Mouse (Mus musculus): ENCODE results near the gene Inhba. TPM values are rescaled to one million over a fixed set of nuclear protein-coding genes. Genes with fewer than 3 reads are reported as not detected.

The Inhba gene
- total RNA-seq, 1 experiment from 2014 or later: 2.3 TPM

GRCm38 (mm10) chr13:16023070-16024039, 11.7 kb downstream of the Inhba start:
- DNase-seq: no peak

GRCm38 (mm10) chr13:16030557-16031057, 19.0 kb downstream of the Inhba start:
- no peak for DNase-seq

- no peak for DNase-seq
These were observed 20.8 kb downstream of the Inhba start for GRCm38 (mm10) chr13:16032425-16032824.

GRCm38 (mm10) chr13:16032935-16033592, 21.4 kb downstream of the Inhba start:
- DNase-seq: no peak

- no peak for DNase-seq
These were observed 57.4 kb downstream of the Inhba start for GRCm38 (mm10) chr13:16069079-16069478.

GRCm38 (mm10) chr13:16077276-16077675, 65.6 kb downstream of the Inhba start:
- no peak for DNase-seq

GRCm38 (mm10) chr13:16078216-16078731, 66.6 kb downstream of the Inhba start:
- DNase-seq: no peak

GRCm38 (mm10) chr13:16080205-16080604, 68.6 kb downstream of the Inhba start:
- DNase-seq: no peak
